Mouse (Mus musculus): Measurements from ENCODE around the gene Nat10. TPM values are rescaled to one million over a fixed set of nuclear protein-coding genes. Genes with fewer than 3 reads are reported as not detected.

The Nat10 gene
- polyA plus RNA-seq, 1 experiment from 2014 or later = 8.8 TPM

DNA sequence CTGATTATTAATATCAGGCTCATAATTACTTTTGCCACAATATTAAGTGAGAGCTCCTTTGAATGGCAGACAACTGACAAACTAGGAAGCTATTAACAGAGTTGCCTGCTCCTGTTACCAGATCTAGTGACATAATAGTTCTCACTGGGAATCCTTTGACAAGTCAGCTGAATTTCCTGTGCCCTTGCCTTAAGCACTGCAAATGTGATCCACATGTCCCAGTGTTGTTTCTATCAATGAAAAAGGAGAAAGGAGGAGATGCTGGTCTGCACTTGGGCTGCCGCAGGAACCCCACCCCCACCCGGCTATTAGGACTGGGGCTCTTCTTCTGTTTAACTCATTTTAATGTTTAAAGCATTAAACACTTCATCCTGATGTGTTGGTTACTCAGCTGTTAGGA is 84.3 kb downstream of the Nat10 start:
- Histone ChIP-seq H3K4me1 (replicated peaks; ENCODE audit: control insufficient read depth, insufficient read depth) (no peaks in the 10 kb centered on the region), H3K4me3 (ENCODE audit: low read depth, low read length) (no peak overlapping the region), H3K27ac (replicated peaks) (no peak overlapping the region), H3K9me3 (ENCODE audit: control insufficient read depth, low read length) (no peaks in the 10 kb centered on the region), H3K27me3 (ENCODE audit: control insufficient read depth, insufficient read depth, low read length) (no peaks in the 10 kb centered on the region), H3K36me3 (ENCODE audit: control insufficient read depth, insufficient read depth, low read length) (no peaks in the 10 kb centered on the region), H3K4me2 (replicated peaks; ENCODE audit: low read depth) (no peak overlapping the region), H3K9ac (ENCODE audit: low read length) (no peak overlapping the region)
- no peak for DNase-seq (ENCODE audit: low spot score)
- ATAC-seq (ENCODE audit: low FRiP score, low TSS enrichment) = no peak
- WGBS = 48% methylated on average over 2 of the region's 2 CpGs
- TF ChIP-seq EP300 (optimal IDR thresholded peaks at IDR 0.05) = no peak

DNA sequence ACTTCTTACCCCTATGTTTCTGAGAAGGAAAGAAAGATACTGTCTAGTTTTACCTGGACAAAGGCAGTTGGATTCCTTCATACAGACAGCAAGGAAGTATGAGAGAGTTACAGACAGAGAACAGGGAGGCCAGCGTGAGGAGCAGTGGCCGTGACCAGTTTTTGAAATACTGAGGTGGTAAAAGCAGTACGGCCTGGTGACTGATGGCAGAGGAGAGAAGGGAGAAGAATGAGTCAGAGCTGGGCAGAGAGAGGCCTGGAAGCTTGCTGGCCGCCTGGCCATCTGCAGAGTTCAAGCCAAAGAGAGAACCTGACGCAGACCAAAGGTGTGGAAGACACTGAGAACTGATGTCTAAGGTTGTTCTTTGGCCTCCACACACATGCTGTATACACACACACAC is 85.7 kb downstream of the Nat10 start:
- no peak overlapping the region for H3K9ac ChIP-seq (ENCODE audit: low read length)
- H3K4me3 ChIP-seq (ENCODE audit: low read depth, low read length) = no peak overlapping the region
- DNase-seq (ENCODE audit: low spot score) (no peak), ATAC-seq (ENCODE audit: low FRiP score, low TSS enrichment) (no peak)
- H3K27me3 ChIP-seq (ENCODE audit: control insufficient read depth, insufficient read depth, low read length) = no peaks in the 10 kb centered on the region
- H3K36me3 ChIP-seq (ENCODE audit: control insufficient read depth, insufficient read depth, low read length) = no peaks in the 10 kb centered on the region
- H3K4me1 ChIP-seq (replicated peaks; ENCODE audit: control insufficient read depth, insufficient read depth) = no peaks in the 10 kb centered on the region
- peak overlapping the region; percentile 31; the same call in 1 of the 2 replicates for H3K27ac ChIP-seq (replicated peaks)
- 89% methylated on average over 5 of the region's 5 CpGs for WGBS
- TF ChIP-seq CTCF (IDR thresholded peaks at IDR 0.05; ENCODE audit: low read depth) (no peak), EP300 (optimal IDR thresholded peaks at IDR 0.05) (no peak)
- no peaks in the 10 kb centered on the region for H3K9me3 ChIP-seq (ENCODE audit: control insufficient read depth, low read length)
- no peak overlapping the region for H3K4me2 ChIP-seq (replicated peaks; ENCODE audit: low read depth)

DNA sequence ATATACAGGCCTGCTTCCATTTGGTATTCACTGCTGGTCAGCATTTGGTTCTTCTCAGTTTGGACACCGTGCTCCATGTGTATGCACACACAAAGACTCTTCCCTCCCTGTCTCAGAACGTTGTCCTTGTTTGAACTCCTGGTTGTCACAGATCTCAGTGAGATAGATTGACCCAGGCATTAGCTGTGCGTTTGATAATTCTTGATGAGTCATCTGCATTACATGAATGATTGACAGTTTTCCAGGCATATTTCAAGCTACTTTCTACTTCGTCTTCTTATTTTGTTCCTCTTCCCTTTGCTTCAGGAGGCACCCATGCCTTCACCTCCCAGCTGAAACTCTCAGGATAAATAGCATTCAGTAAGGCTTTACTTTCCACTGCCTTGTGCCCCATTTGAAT is 87.5 kb downstream of the Nat10 start:
- H3K9me3 ChIP-seq (ENCODE audit: control insufficient read depth, low read length) = no peaks in the 10 kb centered on the region
- H3K4me2 ChIP-seq (replicated peaks; ENCODE audit: low read depth) = no peak overlapping the region
- no peak overlapping the region for H3K4me3 ChIP-seq (ENCODE audit: low read depth, low read length)
- DNase-seq (ENCODE audit: low spot score) = no peak
- no peak overlapping the region for H3K27ac ChIP-seq (replicated peaks)
- no peaks in the 10 kb centered on the region for H3K27me3 ChIP-seq (ENCODE audit: control insufficient read depth, insufficient read depth, low read length)
- 43% methylated on average over 4 of the region's 4 CpGs for whole genome bisulfite sequencing
- H3K36me3 ChIP-seq (ENCODE audit: control insufficient read depth, insufficient read depth, low read length) = no peaks in the 10 kb centered on the region
- no peak for ATAC-seq (ENCODE audit: low FRiP score, low TSS enrichment)
- TF ChIP-seq CTCF (IDR thresholded peaks at IDR 0.05; ENCODE audit: low read depth) (no peak), EP300 (optimal IDR thresholded peaks at IDR 0.05) (no peak)
- no peaks in the 10 kb centered on the region; the same call in 1 of the 2 replicates for H3K4me1 ChIP-seq (replicated peaks; ENCODE audit: control insufficient read depth, insufficient read depth)
- no peak overlapping the region for H3K9ac ChIP-seq (ENCODE audit: low read length)

DNA sequence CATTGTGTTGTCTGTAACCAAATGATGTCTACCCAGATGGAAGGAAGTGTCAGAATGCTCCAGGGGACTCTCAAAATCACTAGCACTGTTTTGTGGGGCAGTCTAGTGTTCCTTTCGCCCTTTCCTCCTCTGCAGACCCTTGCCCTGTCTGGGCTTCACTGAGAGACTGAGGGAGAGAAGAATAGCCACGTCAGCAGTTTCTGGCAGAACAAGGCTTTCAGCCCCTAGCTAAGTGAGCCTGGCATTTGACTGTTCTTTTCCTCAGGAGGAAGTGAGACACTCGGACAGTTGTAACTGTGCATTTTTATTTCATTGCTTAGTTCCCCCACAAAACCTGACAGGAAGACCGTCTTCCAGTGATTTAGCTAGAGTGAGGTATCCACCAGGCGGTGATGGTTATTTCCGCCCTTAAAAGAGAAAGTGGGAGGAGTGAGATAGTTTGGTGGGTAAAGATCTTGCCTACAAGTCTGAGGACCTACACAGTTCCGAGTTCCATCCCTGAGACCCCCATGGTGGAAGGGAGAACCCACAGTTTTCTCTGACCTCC is 88.4 kb downstream of the Nat10 start:
- DNase-seq (ENCODE audit: low spot score) (no peak), ATAC-seq (ENCODE audit: low FRiP score, low TSS enrichment) (no peak)
- Histone ChIP-seq H3K4me3 (ENCODE audit: low read depth, low read length) (no peak overlapping the region), H3K9me3 (ENCODE audit: control insufficient read depth, low read length) (no peaks in the 10 kb centered on the region), H3K36me3 (ENCODE audit: control insufficient read depth, insufficient read depth, low read length) (no peaks in the 10 kb centered on the region), H3K27me3 (ENCODE audit: control insufficient read depth, insufficient read depth, low read length) (no peaks in the 10 kb centered on the region), H3K9ac (ENCODE audit: low read length) (no peak overlapping the region), H3K4me1 (replicated peaks; ENCODE audit: control insufficient read depth, insufficient read depth) (no peaks in the 10 kb centered on the region; the same call in 1 of the 2 replicates), H3K27ac (replicated peaks) (peak overlapping the region; percentile 14; the same call in 1 of the 2 replicates), H3K4me2 (replicated peaks; ENCODE audit: low read depth) (no peak overlapping the region)
- 82% methylated on average over 7 of the region's 7 CpGs for WGBS
- TF ChIP-seq CTCF (IDR thresholded peaks at IDR 0.05; ENCODE audit: low read depth) (no peak), EP300 (optimal IDR thresholded peaks at IDR 0.05) (no peak)

Other genes with a start within 250 kb of the Nat10 start
- 3.5 and 4.0 TPM in 2 replicates for gene Abtb2, start 195.0 kb downstream of the Nat10 start, polyA plus RNA-seq (2015; fragmentation: Nextera tagmentation; extraction: Ambion mirVana)
- 80.7 and 87.0 TPM in 2 replicates for gene Caprin1, start 36.4 kb upstream of the Nat10 start, polyA plus RNA-seq (2015; fragmentation: Nextera tagmentation; extraction: Ambion mirVana)
- gene Lmo2, start 196.7 kb upstream of the Nat10 start, polyA plus RNA-seq (2015; fragmentation: Nextera tagmentation; extraction: Ambion mirVana) = 10.6 and 11.1 TPM in 2 replicates